Mouse (Mus musculus): ENCODE results near the gene St5. TPM values are rescaled to one million over a fixed set of nuclear protein-coding genes. Genes with fewer than 3 reads are reported as not detected.

Gene St5
- polyA plus RNA-seq, 1 experiment from 2014 or later, result 20.1 TPM

- no peak for ATAC-seq (ENCODE audit: insufficient read depth)
- 79% methylated on average over 4 of the region's 4 CpGs for WGBS (ENCODE audit: insufficient replicate concordance)
- Histone ChIP-seq H3K36me3 (replicated peaks) (peaks cover 16% of the 10 kb centered on the region), H3K9ac (no peak overlapping the region), H3K4me3 (replicated peaks) (no peak overlapping the region), H3K4me1 (replicated peaks) (no peaks in the 10 kb centered on the region), H3K27ac (replicated peaks) (no peak overlapping the region), H3K27me3 (no peaks in the 10 kb centered on the region), H3K4me2 (no peak overlapping the region), H3K9me3 (replicated peaks) (no peaks in the 10 kb centered on the region)
These were observed 166.9 kb downstream of the St5 start for GRCm38 (mm10) chr7:109536451-109536946.

- H3K27me3 ChIP-seq, result no peaks in the 10 kb centered on the region
- H3K4me1 ChIP-seq (replicated peaks), result 0 out of 2 replicates have a peak, but pooled peaks cover 3% of the 10 kb centered on the region
- WGBS (ENCODE audit: insufficient replicate concordance), result 71% methylated on average over 3 of the region's 3 CpGs
- no peak overlapping the region for H3K4me2 ChIP-seq
- H3K36me3 ChIP-seq (replicated peaks), result peaks cover 15% of the 10 kb centered on the region
- no peaks in the 10 kb centered on the region for H3K9me3 ChIP-seq (replicated peaks)
- H3K9ac ChIP-seq, result no peak overlapping the region
- ATAC-seq (ENCODE audit: insufficient read depth), result no peak
- H3K4me3 ChIP-seq (replicated peaks), result no peak overlapping the region
- no peak overlapping the region for H3K27ac ChIP-seq (replicated peaks)
These were observed 168.5 kb downstream of the St5 start for GRCm38 (mm10) chr7:109534921-109535320.

- no peaks in the 10 kb centered on the region for H3K27me3 ChIP-seq
- H3K4me2 ChIP-seq, result no peak overlapping the region
- H3K4me1 ChIP-seq (replicated peaks), result 0 out of 2 replicates have a peak, but pooled peaks cover 3% of the 10 kb centered on the region
- no peak overlapping the region for H3K27ac ChIP-seq (replicated peaks)
- WGBS (ENCODE audit: insufficient replicate concordance), result 74% methylated on average over 4 of the region's 4 CpGs
- no peak overlapping the region for H3K9ac ChIP-seq
- no peak overlapping the region for H3K4me3 ChIP-seq (replicated peaks)
- no peaks in the 10 kb centered on the region for H3K9me3 ChIP-seq (replicated peaks)
- H3K36me3 ChIP-seq (replicated peaks), result peaks cover 12% of the 10 kb centered on the region
- no peak for ATAC-seq (ENCODE audit: insufficient read depth)
These were observed 169.5 kb downstream of the St5 start for GRCm38 (mm10) chr7:109533888-109534287.

- 49% methylated on average over 4 of the region's 4 CpGs for WGBS (ENCODE audit: insufficient replicate concordance)
- ATAC-seq (ENCODE audit: insufficient read depth), result no peak
- H3K36me3 ChIP-seq (replicated peaks), result peaks cover 14% of the 10 kb centered on the region
These were observed 170.3 kb downstream of the St5 start for GRCm38 (mm10) chr7:109533129-109533528.

GRCm38 (mm10) chr7:109532691-109533090, 170.7 kb downstream of the St5 start:
- no peak overlapping the region for H3K4me3 ChIP-seq (replicated peaks)
- WGBS (ENCODE audit: insufficient replicate concordance), result 60% methylated on average over 3 of the region's 3 CpGs
- H3K36me3 ChIP-seq (replicated peaks), result peaks cover 18% of the 10 kb centered on the region
- no peak overlapping the region for H3K4me2 ChIP-seq
- ATAC-seq (ENCODE audit: insufficient read depth), result no peak
- H3K9ac ChIP-seq, result no peak overlapping the region
- H3K27ac ChIP-seq (replicated peaks), result no peak overlapping the region
- H3K27me3 ChIP-seq, result no peaks in the 10 kb centered on the region
- H3K4me1 ChIP-seq (replicated peaks), result 0 out of 2 replicates have a peak, but pooled peaks cover 3% of the 10 kb centered on the region
- no peaks in the 10 kb centered on the region for H3K9me3 ChIP-seq (replicated peaks)

More at GRCm38 (mm10) chr7:109533129-109533528, 170.3 kb downstream of the St5 start:
- no peak overlapping the region for H3K4me2 ChIP-seq
- no peak overlapping the region for H3K4me3 ChIP-seq (replicated peaks)
- no peak overlapping the region for H3K27ac ChIP-seq (replicated peaks)
- H3K4me1 ChIP-seq (replicated peaks), result 0 out of 2 replicates have a peak, but pooled peaks cover 3% of the 10 kb centered on the region
- H3K9me3 ChIP-seq (replicated peaks), result no peaks in the 10 kb centered on the region
- no peak overlapping the region for H3K9ac ChIP-seq
- no peaks in the 10 kb centered on the region for H3K27me3 ChIP-seq

- Histone ChIP-seq H3K9me3 (replicated peaks) (no peaks in the 10 kb centered on the region), H3K36me3 (replicated peaks) (peaks cover 30% of the 10 kb centered on the region), H3K4me1 (replicated peaks) (0 out of 2 replicates have a peak, but pooled peaks cover 10% of the 10 kb centered on the region), H3K27me3 (no peaks in the 10 kb centered on the region), H3K4me3 (replicated peaks) (no peak overlapping the region), H3K9ac (no peak overlapping the region), H3K27ac (replicated peaks) (no peak overlapping the region), H3K4me2 (no peak overlapping the region)
- 37% methylated on average over 5 of the region's 5 CpGs for WGBS (ENCODE audit: insufficient replicate concordance)
- peak; percentile 7; the same call in 1 of the 2 replicates for ATAC-seq (ENCODE audit: insufficient read depth)
These were observed 171.9 kb downstream of the St5 start for GRCm38 (mm10) chr7:109531501-109531900.

GRCm38 (mm10) chr7:109529741-109530140, 173.7 kb downstream of the St5 start:
- no peak for ATAC-seq (ENCODE audit: insufficient read depth)
- H3K9ac ChIP-seq, result no peak overlapping the region
- no peak overlapping the region for H3K4me3 ChIP-seq (replicated peaks)
- no peak overlapping the region for H3K4me2 ChIP-seq
- no peaks in the 10 kb centered on the region for H3K27me3 ChIP-seq
- no peak overlapping the region for H3K27ac ChIP-seq (replicated peaks)
- peaks cover 23% of the 10 kb centered on the region; the same call in 1 of the 2 replicates for H3K4me1 ChIP-seq (replicated peaks)
- H3K36me3 ChIP-seq (replicated peaks), result peaks cover 48% of the 10 kb centered on the region
- no peaks in the 10 kb centered on the region for H3K9me3 ChIP-seq (replicated peaks)
- WGBS (ENCODE audit: insufficient replicate concordance), result 47% methylated on average over 2 of the region's 2 CpGs

- Histone ChIP-seq H3K27me3 (no peaks in the 10 kb centered on the region), H3K4me1 (replicated peaks) (peaks cover 28% of the 10 kb centered on the region; the same call in 1 of the 2 replicates), H3K27ac (replicated peaks) (no peak overlapping the region), H3K4me2 (no peak overlapping the region), H3K9me3 (replicated peaks) (no peaks in the 10 kb centered on the region), H3K36me3 (replicated peaks) (peaks cover 62% of the 10 kb centered on the region), H3K4me3 (replicated peaks) (no peak overlapping the region), H3K9ac (no peak overlapping the region)
- ATAC-seq (ENCODE audit: insufficient read depth), result no peak
- WGBS (ENCODE audit: insufficient replicate concordance), result 24% methylated on average over 3 of the region's 3 CpGs
These were observed 175.0 kb downstream of the St5 start for GRCm38 (mm10) chr7:109528356-109528755.

- 66% methylated on average over 3 of the region's 3 CpGs for WGBS (ENCODE audit: insufficient replicate concordance)
- H3K36me3 ChIP-seq (replicated peaks), result peaks cover 70% of the 10 kb centered on the region
These were observed 175.9 kb downstream of the St5 start for GRCm38 (mm10) chr7:109527536-109527935.

GRCm38 (mm10) chr7:109525740-109526663, 177.4 kb downstream of the St5 start:
- H3K27me3 ChIP-seq, result no peaks in the 10 kb centered on the region
- H3K9me3 ChIP-seq (replicated peaks), result no peaks in the 10 kb centered on the region
- ATAC-seq (ENCODE audit: insufficient read depth), result no peak
- no peak overlapping the region for H3K4me2 ChIP-seq
- 0 out of 2 replicates have a peak overlapping the region, but pooled peaks have one; percentile 42 for H3K27ac ChIP-seq (replicated peaks)
- H3K36me3 ChIP-seq (replicated peaks), result peaks cover 85% of the 10 kb centered on the region
- WGBS (ENCODE audit: insufficient replicate concordance), result 65% methylated on average over 16 of the region's 16 CpGs
- no peak overlapping the region for H3K9ac ChIP-seq
- H3K4me3 ChIP-seq (replicated peaks), result no peak overlapping the region
- peaks cover 44% of the 10 kb centered on the region for H3K4me1 ChIP-seq (replicated peaks)

More at GRCm38 (mm10) chr7:109527536-109527935, 175.9 kb downstream of the St5 start:
- Histone ChIP-seq H3K4me1 (replicated peaks) (peaks cover 32% of the 10 kb centered on the region; the same call in 1 of the 2 replicates), H3K27me3 (no peaks in the 10 kb centered on the region), H3K4me3 (replicated peaks) (no peak overlapping the region), H3K9ac (no peak overlapping the region), H3K27ac (replicated peaks) (no peak overlapping the region), H3K4me2 (no peak overlapping the region), H3K9me3 (replicated peaks) (no peaks in the 10 kb centered on the region)
- no peak for ATAC-seq (ENCODE audit: insufficient read depth)

GRCm38 (mm10) chr7:109524763-109525162, 178.6 kb downstream of the St5 start:
- 66% methylated on average over 3 of the region's 3 CpGs for WGBS (ENCODE audit: insufficient replicate concordance)
- Histone ChIP-seq H3K27me3 (no peaks in the 10 kb centered on the region), H3K9ac (no peak overlapping the region), H3K27ac (replicated peaks) (peak overlapping the region; percentile 51; the same call in 1 of the 2 replicates), H3K4me3 (replicated peaks) (no peak overlapping the region), H3K36me3 (replicated peaks) (peaks cover 83% of the 10 kb centered on the region), H3K4me1 (replicated peaks) (peaks cover 54% of the 10 kb centered on the region), H3K4me2 (no peak overlapping the region), H3K9me3 (replicated peaks) (no peaks in the 10 kb centered on the region)
- ATAC-seq (ENCODE audit: insufficient read depth), result no peak
